Mouse (Mus musculus): ENCODE data around the gene Rab7b.

Gene Rab7b

DNA sequence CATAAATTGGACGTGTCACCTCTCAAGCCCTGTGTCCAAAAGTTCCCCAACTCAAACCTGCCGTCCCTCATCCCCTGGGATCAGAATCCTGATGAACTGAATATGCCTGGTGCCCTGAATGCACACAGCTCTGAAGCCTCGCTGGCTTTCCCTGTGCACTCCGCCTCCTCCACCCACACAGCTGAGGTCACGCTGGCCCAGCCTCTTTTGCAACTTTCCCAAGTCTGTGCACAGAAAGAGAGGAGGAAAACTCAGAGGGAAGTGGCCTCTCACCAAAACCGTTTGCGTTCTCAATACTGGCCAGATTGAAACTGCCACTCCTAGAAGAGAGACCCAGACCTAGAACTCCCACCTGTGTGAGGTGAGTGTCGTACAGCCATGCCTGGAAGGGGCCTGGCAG is at the start of gene Rab7b:
Gene Rab7b, plus strand, starts transcription at position 221 of the 400 bp plus-strand sequence.
- WGBS, result 51% methylated on average over 8 of the region's 8 CpGs

DNA sequence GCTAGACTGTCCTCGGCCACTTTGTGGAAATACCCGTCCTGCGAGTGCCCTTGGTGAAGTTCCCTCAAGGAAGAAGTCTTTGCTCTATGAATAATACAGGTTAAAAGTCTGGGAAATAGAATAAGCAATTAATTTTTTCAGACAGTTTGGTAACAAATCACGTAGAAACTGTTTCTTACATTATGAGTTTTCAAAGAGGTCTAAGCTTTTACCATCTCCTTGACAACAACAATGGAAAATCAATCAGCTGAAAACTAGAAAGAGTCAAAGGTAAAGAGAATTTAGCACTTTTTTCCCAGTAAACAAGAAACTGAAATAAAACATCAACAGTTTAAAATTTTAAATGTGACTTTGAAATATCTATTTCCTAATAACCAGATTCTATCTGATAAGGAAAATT is 48.4 kb upstream of the Rab7b start:
- 89% methylated on average over 4 of the region's 4 CpGs for WGBS

DNA sequence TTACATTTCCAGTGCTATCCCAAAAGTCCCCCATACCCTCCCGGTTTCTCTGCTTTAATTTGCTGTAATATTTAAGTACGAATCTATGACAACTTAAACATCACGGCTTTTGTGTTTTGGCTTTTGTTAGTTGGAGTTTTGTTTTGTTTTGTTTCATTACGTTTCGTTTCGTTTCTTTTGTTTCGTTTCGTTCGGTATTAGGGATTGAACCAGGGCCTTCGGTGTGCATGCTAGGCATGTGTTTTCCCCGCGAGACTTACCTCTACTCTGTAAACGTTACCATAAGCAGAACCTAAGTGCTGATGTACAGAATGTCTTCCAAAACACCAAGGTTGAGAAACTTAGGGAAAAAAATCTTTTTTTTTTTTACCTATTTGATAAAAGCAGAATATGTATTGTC is 46.9 kb upstream of the Rab7b start:
- WGBS, result 95% methylated on average over 13 of the region's 13 CpGs

DNA sequence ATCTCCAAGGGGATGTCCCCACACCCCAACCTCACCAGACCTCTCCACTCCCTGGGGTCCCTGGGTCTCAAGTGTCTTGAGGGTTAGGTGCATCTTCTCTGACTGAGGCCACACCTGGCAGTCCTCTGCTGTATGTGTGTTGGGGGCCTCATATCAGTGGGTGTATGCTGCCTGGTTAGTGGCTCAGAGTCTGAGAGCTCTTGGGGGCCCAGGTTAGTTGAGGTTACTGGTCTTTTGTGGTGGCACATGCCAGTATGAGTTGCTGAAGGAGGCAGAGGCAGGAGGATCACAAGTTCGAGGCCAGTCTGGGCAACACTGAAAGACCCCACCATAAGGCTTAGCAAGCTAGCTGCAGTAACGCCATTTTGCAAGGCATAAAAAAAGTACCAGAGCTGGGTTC is 46.2 kb upstream of the Rab7b start:
- 95% methylated on average over 2 of the region's 2 CpGs for WGBS

DNA sequence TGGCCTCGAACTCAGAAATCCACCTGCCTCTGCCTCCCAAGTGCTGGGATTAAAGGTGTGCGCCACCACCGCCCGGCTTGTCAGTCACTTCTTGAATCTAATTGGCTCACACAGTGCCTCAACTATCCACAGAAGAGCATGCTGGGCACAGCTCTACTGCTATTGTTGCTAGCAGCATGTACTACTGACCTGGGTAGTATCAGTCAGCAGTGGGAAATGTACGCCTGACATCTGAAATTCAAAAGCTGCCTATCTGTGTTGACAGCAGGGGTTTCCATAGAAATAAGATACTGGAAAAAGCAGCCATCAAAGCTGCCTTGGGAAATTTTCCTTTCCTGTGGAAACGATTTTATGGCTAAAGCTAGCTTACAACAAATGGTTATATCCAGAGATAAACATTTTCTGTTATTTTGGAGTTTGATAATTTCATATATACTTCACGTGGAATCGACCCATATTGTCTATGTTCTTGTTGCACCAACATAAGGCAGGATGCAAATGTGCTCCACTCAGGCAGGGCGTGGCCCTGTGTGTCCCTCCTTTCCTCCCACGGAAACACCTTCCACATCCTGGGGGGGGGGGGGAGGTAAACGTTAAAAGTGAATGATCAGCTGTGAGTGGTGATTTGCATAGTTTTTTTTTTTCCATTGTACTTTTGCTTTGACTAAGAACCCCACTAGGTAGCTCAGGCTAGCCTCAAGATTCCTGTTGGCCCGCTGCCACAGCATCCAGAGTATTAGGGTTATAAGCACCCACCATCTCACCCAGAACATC is 35.6 kb upstream of the Rab7b start:
- WGBS, result 64% methylated on average over 12 of the region's 12 CpGs

DNA sequence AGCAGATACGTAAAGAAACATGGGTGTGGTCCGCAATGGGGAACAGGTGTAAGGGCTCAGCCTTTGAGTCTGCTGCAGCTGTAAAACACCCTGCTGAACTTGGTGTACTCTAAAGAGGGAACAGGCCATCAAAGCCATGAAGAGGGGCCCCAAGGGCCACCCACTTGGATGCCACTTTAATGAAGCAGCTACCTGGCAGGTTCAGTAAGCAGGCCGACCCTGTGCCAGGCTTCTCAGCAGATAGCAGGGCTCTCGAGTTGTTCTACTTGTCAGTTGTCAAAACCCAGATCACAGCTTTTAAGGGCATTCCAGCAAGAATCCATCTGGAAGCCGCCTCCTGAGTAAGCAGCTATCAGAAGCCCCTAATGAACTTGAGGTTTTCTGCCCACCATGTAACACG is 32.9 kb upstream of the Rab7b start:
- 91% methylated on average over 6 of the region's 6 CpGs for WGBS

DNA sequence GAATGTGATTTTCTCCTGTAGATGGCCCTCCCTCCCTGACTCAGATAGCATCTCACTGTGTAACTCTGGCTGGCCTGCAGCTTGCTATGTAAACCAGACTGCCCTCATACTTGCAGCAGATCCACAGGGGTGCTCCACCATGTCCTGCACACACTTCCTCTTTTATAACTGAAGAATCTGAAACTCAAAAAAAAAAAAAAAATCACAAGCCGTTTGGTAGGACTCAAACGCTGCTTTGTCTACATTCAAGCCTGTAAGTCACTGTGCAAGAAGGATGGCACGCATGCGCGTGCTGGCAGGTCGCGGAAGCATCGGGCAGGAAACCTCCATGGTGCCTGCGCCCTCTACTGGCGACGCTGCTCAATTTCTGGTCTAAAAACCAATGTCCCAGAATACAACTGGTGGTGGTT is 30.5 kb upstream of the Rab7b start:
- WGBS, result under 1% methylated on average over 11 of the region's 11 CpGs

DNA sequence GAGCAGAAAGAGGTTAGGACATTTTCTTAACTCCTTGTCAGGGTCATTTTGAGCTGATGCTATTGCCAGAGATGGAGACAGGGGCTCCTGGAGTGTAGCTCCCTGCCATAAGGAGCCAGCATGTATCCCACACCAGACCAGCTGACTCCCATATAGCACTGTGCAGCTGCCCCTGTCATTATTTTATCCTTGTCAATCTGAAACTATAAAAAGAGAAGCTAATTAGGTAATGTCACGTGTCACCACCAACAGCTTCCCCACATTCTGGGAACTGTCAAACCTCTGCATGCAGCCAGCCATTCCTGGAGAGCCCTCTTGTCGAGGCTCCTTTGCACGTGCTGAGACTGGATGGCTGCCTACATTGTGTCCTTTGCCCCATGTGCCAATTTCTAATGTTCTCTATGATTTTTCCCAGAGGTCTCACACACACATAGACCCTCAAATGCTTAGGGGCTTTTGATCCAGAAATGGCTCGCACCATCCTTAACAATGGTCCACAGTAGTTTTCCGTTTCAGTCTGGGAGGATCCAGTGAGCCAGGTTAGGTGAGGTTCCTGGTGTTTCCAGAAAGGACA is 28.9 kb upstream of the Rab7b start:
- WGBS, result 77% methylated on average over 5 of the region's 5 CpGs

DNA sequence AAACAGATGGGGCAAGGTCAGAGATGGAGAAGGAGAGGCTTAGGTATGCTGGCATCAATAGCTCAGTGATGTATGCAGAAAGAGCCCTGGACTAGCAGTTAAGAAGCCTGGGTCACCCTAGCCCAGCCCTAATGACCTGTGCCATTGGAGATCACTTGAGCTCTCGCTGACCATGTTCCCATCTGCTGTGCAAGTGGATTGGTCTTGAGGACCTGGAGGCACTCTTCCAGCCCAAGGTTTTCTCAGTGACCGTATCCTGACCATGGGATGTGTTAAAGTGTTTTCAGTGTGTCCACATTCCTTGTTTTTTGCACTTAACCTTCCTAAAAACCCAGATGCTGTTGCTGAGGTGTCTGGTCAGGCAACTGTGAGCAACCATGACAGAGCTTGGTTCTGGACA is 28.2 kb upstream of the Rab7b start:
- 95% methylated on average over 2 of the region's 2 CpGs for WGBS

DNA sequence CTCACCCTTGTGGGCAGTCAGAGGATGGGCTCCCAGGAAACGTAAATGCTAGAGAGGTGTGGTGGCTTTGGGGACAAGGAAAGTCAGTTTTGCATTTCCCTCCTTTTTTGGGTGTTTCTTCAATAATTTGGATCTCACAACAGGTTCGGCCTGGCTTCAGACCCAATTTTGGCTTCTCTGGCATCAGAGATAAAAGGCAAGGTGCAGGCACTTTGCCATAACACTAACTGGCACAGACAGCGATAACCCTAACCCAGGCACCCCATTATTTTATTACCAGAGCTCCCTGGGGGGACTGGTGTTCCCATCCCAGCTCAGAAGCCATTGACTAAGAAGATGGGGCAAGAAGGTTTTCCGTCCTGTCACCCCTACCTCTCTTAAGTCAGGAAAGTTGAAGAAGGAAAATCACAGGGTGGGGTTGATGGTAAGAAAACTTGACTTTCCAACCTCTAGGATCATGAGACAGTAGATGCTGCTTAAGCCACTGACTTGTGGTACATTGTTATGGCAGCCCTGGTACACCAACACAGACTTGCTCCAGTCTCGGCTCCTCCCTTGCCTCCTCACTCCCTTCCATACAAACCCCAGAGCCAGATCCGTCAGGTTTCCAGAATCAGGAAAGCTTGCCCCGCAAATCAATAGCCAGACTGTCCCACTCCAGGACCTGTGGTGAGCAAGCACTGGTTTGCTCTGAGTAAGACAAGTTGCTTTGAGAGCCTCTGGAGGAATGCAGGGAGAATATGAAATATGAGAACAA is 27.6 kb upstream of the Rab7b start:
- WGBS, result 84% methylated on average over 7 of the region's 7 CpGs

DNA sequence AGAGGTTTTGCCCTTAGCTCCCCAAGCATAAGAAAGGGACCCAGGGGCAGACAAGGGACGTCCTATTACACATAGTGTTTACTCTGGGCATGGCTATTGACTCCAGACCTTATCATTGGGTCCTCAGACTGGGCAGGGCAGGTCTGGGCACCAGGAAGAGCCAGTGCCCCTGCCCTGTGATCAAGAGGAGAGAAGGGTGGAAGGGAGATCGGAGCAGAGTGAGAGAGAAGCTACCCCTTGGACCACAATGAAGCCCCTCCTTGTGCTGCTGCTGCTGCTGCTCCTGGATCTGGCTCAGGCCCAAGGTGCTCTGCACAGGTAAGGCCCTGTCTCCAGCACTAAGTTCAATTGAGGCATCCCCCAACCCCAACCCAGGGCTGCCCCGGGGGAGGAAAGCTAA is 26.7 kb upstream of the Rab7b start:
- 84% methylated on average over 3 of the region's 3 CpGs for WGBS

DNA sequence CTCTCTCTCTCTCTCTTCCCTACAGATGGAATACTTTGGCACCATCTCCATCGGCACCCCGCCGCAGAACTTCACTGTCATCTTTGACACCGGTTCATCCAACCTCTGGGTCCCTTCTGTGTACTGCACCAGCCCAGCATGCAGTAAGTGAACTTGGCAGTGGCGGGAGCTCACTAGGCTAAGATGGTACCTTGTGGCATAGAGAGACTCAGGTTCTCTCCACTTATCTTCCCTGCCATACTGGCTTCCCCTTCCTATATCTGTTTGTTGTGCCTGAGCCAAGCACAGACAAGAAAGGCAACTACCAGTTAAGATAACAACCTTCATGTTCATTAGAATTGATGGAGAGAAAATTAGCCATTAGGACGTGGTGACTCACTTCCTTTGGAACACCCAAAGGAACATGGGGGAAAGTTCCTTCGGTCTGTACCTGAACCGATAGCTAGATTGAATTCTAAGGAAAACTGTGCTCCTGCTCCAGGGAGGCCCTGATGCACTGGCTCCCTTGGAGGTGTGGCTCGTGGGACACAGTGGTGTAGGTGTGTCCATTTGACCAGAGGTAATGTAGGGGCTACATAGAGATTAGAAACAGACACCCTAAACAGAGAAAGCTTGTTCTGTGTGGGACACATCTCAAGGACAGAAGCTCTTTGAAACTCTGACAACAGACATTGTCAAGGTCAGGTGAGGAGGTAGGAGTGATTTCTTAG is 25.1 kb upstream of the Rab7b start:
- WGBS, result 86% methylated on average over 9 of the region's 9 CpGs

DNA sequence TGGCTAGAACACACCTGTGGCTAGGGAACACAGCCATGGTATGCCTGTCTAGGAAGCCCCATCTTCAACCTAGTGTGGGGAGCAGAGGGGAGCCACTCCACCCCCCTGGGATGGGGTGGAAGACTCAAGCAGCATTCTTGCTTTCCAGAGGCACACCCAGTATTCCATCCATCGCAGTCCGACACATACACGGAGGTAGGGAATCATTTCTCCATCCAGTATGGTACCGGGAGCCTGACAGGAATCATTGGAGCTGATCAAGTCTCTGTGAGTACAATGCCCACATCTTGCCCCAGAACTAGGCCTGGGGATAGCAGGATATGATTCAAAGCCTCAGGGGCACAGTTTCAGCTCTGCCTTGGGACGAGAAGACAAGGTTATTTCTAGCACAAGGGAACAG is 24.4 kb upstream of the Rab7b start:
- WGBS, result 95% methylated on average over 5 of the region's 5 CpGs

DNA sequence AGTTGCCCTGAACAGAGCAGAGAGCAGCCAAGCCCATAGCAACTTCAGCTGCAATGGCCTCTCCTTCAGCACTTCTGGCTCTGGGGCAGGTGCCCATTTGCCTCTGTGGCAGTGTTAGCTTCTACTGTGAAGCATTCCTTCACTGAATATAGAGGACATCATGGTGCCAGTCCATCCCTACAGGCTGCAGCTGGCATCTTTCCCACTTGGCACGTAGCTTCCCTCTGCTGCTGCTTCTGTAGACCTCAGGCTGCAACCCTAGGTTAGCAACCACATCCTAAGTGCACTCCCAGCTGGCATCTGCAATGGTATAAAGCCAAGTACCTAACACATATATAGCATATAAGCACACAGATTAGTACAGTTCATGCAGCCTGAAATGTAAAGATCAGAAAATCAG is 22.6 kb upstream of the Rab7b start:
- 50% methylated on average over 1 of the region's 1 CpGs for WGBS

DNA sequence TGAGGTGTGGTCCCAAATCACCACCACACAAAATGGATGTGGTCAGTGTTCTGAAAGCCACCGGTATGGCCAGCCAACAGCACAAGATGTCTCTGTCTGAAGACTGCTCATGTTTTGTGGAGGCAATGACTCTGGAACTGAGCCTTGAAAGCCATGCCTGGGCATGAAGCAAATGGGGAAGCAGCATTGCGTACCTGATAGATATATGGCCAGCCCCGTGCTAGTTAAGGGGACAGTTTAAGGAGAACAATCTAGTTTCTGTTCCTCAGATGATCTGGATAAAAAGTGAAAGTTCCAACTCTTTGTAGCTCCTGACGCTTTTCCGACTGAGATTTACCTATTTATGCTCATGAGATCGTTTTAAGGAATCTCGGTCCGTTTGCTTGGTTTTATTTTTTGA is 17.4 kb upstream of the Rab7b start:
- WGBS, result 82% methylated on average over 8 of the region's 8 CpGs

DNA sequence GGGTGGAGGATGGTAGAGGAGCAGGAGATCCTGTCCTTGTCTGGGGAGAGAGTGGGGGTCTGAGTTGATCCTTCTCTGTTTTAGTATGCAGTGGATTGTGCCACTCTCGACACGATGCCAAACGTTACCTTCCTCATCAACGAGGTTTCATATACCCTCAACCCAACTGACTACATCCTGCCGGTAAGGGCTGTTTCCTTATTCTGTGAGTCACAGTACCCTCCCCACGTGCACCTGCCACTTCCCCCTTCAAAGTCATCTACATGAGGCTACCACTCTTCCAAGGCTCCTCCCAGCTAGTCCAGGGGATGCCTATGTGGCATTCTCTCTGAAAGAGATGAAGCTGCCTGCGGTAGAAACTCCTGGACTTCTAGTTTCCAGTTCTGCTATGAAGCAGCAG is 16.1 kb upstream of the Rab7b start:
- 87% methylated on average over 7 of the region's 7 CpGs for WGBS

DNA sequence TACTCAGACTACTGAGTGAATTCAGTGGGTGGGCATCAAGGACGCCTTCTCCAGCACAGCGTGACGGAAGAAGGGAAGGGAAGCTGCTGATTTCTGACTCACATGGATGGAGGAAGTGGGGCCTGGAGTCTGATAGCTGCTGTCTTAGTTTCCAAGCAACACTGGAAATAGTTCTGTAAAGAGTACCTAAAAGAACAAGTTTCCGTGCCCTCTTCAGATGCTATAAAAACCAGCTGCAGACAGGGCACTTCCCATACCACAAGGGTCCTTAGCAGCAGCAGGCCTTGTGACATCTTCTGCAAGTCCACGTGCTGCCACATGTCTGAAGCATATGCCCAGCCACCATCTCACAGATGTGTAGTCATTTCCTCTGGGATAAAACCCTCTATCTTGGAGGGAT is 8.9 kb upstream of the Rab7b start:
- 63% methylated on average over 5 of the region's 5 CpGs for WGBS

DNA sequence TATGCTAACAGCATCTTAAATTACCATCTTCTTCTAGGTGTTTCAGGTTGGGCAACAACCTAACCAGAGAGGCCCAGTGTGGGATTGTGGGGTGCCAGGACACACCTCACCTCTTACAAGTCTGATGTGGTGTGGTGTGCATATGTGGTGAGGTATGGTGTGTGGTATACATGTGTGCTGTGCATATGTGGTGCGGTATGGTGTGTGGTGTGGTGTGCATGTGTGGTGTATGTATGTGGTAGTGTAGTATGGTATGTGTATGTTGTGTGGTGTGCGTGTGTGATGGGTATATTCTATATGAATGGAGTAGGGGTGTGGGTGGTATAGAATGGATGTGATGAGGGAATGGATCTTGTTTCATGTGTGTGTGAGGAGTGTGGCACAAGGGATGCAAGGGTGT is 756 bp upstream of the Rab7b start:
- WGBS, result 92% methylated on average over 2 of the region's 2 CpGs

DNA sequence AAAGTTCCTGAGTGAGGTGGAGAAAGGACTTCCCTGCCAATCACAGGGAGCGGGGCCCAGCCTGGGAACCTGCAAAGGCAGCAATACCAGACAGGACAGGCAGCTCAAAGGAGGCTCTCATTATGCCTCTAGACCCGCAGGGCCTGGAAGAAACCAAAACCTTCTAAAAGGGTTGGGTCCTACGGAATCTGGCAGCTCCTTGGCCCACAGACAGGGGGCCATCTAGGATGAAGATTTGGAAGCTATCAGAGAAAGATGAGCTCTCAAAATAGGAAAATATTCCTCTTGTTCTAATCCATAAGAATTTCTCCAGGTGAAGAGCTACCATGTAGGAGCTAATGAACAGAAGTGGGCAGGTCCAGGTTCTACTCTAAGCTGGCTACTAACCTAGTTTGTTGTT is 521 bp downstream of the Rab7b start:
- 86% methylated on average over 3 of the region's 3 CpGs for WGBS

DNA sequence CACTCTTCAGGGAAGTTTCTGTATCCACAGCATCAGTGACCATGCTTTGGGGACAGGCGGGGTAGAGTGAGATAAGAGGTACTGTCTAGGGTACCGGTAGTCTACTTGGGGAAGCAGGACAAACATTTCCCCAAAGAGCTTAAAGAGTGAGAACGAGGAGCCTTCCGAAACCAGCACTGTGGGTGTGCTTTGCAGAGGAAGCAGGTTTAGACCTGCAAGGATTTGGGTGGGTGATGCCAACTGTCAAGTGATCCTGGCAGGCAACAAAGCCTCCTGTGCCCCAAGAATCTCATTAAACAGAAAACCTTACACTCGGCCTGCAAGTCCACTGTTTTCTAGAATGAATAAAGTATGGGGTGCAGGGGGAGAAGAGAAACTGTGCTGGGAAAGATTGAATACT is 1.4 kb downstream of the Rab7b start:
- WGBS, result 49% methylated on average over 5 of the region's 5 CpGs

DNA sequence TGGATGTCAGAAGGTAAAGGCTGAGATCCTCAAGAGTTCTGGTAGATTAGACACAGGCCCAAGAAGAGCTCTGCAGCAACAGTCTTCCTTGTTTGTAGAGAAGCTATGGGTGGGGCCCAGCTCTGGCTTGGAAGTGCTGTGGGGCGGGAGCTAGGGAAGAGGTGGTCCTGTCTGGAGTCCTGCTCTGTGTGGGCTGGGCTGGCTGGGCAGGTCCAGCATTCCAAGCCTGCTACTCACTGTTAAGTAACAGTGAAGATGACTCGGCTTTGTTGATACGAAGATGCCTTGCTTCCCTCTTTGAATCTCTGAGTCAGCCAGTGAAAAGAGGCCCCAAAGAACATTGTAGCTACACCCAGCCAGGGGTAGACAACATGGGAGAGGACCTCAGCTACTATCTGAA is 1.9 kb downstream of the Rab7b start:
- WGBS, result 46% methylated on average over 3 of the region's 3 CpGs

DNA sequence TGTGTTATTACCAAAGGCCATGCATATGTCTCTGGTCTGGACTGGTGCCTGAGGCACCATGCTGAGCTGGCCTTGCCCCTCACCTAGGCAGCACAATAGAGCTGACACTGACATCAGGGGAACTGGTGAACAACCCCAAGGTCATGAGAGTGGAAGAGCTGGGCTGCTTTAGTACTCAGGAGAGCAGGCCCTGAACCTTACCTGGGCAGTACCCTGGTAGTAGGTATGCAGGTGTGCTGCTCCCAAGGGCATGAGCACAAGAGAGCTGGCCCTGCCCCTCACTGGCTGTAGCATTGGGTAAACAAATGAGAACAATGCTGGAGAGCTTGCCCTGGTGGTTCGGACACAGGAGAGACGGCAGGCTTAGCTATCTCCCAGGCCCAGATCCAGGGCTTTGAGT is 6.8 kb downstream of the Rab7b start:
- 76% methylated on average over 2 of the region's 2 CpGs for WGBS

All from cerebral cortex, adult 2 months (tissue).